Mouse (Mus musculus): ENCODE data around the gene Tmem258. TPM values are rescaled to one million over a fixed set of nuclear protein-coding genes. Genes with fewer than 3 reads are reported as not detected.

Gene Tmem258
- polyA plus RNA-seq, 1 experiment from 2014 or later = 323 TPM

DNA sequence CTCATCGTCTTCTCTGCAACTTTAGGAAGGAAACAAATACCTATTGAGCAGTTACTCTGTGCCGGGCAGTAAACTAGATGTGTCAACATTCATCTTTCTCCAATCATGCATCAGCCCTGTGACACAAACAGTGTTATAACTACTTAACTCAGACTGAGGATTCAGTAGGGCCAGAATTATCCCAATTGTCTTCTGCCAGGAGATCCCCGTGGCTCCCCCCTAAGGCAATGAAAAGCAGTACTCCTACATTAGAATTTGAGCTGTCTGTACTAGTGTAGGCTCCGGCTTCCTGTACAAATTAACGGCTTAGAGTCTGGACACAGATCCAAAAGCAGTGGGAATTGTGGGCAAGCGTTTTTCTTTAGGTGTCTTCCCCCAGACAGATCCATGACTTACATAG, 1.2 kb downstream of the Tmem258 start:
- ATAC-seq (replicated peaks; ENCODE audit: extremely low read depth, insufficient read depth, low FRiP score) = no peak

DNA sequence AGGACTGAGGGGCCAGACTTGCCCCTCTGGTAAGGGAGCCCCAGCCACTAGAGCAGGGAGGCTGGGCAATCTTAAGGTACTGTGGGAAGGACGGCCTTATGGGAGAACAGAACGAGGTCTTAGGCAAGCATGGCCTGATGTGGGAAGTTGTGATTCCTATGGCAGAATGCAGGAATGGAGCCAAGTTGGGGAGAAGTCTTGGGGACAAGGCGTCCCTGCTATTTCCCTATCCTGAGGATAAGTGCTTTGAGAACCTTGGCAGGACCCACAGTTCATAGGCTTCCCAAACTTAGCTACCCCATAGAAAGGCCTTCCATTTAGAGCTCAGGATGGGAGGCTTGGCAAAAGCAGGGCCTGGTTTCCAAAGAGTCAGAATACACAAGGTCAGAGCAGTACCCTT, 5.0 kb downstream of the Tmem258 start:
- no peak overlapping the region for H3K9ac ChIP-seq (ENCODE audit: low read length)
- no peak for ATAC-seq (replicated peaks; ENCODE audit: extremely low read depth, insufficient read depth, low FRiP score)
- H3K4me1 ChIP-seq (ENCODE audit: control insufficient read depth, insufficient read depth, low read length) = peaks cover 6% of the 10 kb centered on the region
- no peak overlapping the region for H3K4me2 ChIP-seq (ENCODE audit: low read depth, low read length)
- H3K4me3 ChIP-seq (ENCODE audit: low read length) = no peak overlapping the region
- 69% methylated on average over 3 of the region's 3 CpGs for WGBS
- no peaks in the 10 kb centered on the region for H3K27me3 ChIP-seq (ENCODE audit: control insufficient read depth, insufficient read depth, low read length)
- H3K27ac ChIP-seq (ENCODE audit: low read length) = no peak overlapping the region
- H3K36me3 ChIP-seq (ENCODE audit: control insufficient read depth, insufficient read depth) = peaks cover 14% of the 10 kb centered on the region
- H3K9me3 ChIP-seq (replicated peaks; ENCODE audit: control insufficient read depth, low read length) = no peaks in the 10 kb centered on the region

More for the DNA sequence above, 1.2 kb downstream of the Tmem258 start:
- H3K4me2 ChIP-seq (ENCODE audit: low read depth, low read length) = peak overlapping the region; percentile 73
- peaks cover 15% of the 10 kb centered on the region for H3K4me1 ChIP-seq (ENCODE audit: control insufficient read depth, insufficient read depth, low read length)
- H3K36me3 ChIP-seq (ENCODE audit: control insufficient read depth, insufficient read depth) = peaks cover 19% of the 10 kb centered on the region
- H3K27me3 ChIP-seq (ENCODE audit: control insufficient read depth, insufficient read depth, low read length) = no peaks in the 10 kb centered on the region
- H3K9me3 ChIP-seq (replicated peaks; ENCODE audit: control insufficient read depth, low read length) = no peaks in the 10 kb centered on the region
- H3K9ac ChIP-seq (ENCODE audit: low read length) = no peak overlapping the region; the same call in 1 of the 2 replicates
- H3K4me3 ChIP-seq (ENCODE audit: low read length) = peak overlapping the region; percentile 69
- no peak overlapping the region for H3K27ac ChIP-seq (ENCODE audit: low read length)
- WGBS = 65% methylated on average over 6 of the region's 6 CpGs

DNA sequence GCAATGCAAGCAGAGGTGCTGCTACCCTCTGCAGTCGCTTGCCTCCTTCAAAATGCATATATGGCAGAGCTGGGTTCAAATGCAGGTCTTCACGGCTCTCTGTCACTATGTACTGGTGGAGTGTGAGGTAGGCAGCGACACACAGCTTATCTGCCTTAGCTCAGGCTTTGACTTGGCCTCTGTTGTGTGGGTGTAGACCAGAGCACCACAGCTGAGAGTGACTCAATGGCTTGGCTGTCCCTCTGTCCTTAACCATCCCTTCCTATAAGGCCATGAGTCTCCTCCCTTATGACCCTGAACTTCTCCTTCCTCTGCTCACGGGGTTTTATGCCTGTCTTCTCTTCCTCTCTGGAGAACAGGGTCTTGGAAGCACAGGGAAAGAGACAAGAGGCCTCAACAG, 7.1 kb downstream of the Tmem258 start:
- Histone ChIP-seq H3K4me2 (ENCODE audit: low read depth, low read length) (no peak overlapping the region), H3K27ac (ENCODE audit: low read length) (no peak overlapping the region), H3K9me3 (replicated peaks; ENCODE audit: control insufficient read depth, low read length) (no peaks in the 10 kb centered on the region), H3K4me3 (ENCODE audit: low read length) (no peak overlapping the region), H3K27me3 (ENCODE audit: control insufficient read depth, insufficient read depth, low read length) (no peaks in the 10 kb centered on the region), H3K36me3 (ENCODE audit: control insufficient read depth, insufficient read depth) (peaks cover 14% of the 10 kb centered on the region), H3K9ac (ENCODE audit: low read length) (no peak overlapping the region), H3K4me1 (ENCODE audit: control insufficient read depth, insufficient read depth, low read length) (no peaks in the 10 kb centered on the region)
- ATAC-seq (replicated peaks; ENCODE audit: extremely low read depth, insufficient read depth, low FRiP score) = no peak
- 77% methylated on average over 4 of the region's 4 CpGs for WGBS

DNA sequence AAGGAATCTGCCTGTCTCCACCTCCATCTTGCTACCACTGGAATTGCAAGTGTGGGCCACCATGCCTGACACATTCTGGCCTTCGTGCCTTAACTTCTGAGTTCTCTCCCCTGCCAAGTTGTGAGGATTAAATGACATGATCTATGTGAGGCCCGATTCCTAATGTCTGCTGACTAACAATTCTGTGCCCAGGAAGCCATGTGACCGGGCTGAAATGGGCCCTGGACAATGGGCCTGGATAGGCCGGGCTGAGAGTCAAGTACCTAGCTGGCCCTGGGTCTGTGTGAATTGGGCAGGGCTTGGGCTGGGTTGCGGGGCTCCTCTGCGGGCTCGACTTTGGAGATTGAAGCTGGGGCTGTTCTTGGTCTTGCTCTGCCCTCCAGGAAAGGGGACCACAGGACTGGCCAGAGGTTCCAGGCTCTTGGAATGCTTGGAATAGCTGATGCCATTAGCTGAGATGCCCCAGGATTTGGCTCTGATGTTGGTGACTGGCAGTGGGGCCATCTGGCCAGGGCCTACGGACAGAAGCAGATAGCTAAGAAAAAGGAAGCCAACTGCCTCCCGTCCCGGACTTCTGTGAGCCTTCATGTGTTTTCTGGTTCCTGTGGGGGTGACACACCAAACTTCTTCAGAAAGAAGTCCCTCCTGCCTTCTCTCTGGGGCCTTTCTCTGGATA, 10.1 kb downstream of the Tmem258 start:
- no peak overlapping the region for H3K9ac ChIP-seq (ENCODE audit: low read length)
- WGBS = 84% methylated on average over 10 of the region's 10 CpGs
- H3K4me2 ChIP-seq (ENCODE audit: low read depth, low read length) = no peak overlapping the region
- no peak overlapping the region for H3K4me3 ChIP-seq (ENCODE audit: low read length)
- no peak for ATAC-seq (replicated peaks; ENCODE audit: extremely low read depth, insufficient read depth, low FRiP score)
- H3K9me3 ChIP-seq (replicated peaks; ENCODE audit: control insufficient read depth, low read length) = no peaks in the 10 kb centered on the region
- H3K27ac ChIP-seq (ENCODE audit: low read length) = no peak overlapping the region
- H3K27me3 ChIP-seq (ENCODE audit: control insufficient read depth, insufficient read depth, low read length) = no peaks in the 10 kb centered on the region
- no peaks in the 10 kb centered on the region for H3K4me1 ChIP-seq (ENCODE audit: control insufficient read depth, insufficient read depth, low read length)
- peaks cover 12% of the 10 kb centered on the region for H3K36me3 ChIP-seq (ENCODE audit: control insufficient read depth, insufficient read depth)

DNA sequence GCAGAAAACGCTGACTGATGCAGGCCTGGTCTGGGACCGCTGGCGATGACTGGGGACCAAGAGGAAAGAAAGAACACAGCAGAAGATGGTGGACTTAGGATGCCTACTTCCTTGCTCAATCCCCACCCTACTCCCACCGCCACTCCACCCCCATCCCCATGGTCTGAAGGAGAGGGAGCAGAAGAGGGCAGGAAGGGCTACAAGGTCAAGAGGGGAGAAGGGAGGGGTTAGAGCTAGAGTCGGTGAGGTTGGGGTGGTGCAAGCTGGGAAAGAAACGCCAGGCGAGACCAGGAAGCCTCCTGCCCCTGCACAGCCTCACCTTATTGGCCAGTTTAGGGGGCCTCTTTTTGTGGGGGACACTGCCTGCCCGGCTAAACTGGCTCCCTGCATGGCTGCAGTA, 12.3 kb downstream of the Tmem258 start:
- Histone ChIP-seq H3K36me3 (ENCODE audit: control insufficient read depth, insufficient read depth) (peaks cover 5% of the 10 kb centered on the region; the same call in 1 of the 2 replicates), H3K9me3 (replicated peaks; ENCODE audit: control insufficient read depth, low read length) (no peaks in the 10 kb centered on the region), H3K4me2 (ENCODE audit: low read depth, low read length) (no peak overlapping the region), H3K4me1 (ENCODE audit: control insufficient read depth, insufficient read depth, low read length) (no peaks in the 10 kb centered on the region), H3K27me3 (ENCODE audit: control insufficient read depth, insufficient read depth, low read length) (no peaks in the 10 kb centered on the region), H3K9ac (ENCODE audit: low read length) (no peak overlapping the region), H3K27ac (ENCODE audit: low read length) (no peak overlapping the region), H3K4me3 (ENCODE audit: low read length) (no peak overlapping the region)
- ATAC-seq (replicated peaks; ENCODE audit: extremely low read depth, insufficient read depth, low FRiP score) = no peak
- WGBS = 70% methylated on average over 8 of the region's 8 CpGs

DNA sequence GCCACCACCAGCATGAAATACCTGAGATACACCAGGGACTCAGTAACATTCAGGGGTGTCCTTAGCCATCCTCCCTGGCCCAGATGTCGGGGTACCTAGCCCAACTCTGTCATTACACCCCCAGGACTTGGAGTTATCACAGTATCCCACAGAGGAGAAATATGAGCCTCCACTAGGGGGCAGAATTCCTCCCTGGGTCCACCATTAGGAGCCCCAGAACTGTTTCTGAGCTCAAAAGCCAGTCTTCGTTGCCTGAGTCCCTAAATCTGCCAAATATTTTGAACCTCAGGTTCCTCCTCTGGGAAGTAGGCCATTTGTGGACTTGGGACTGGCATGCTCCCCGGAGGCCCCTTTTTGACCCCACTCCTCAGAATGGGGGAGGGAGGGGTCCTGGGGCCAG, 15.3 kb downstream of the Tmem258 start:
- Histone ChIP-seq H3K4me3 (ENCODE audit: low read length) (no peak overlapping the region), H3K27ac (ENCODE audit: low read length) (no peak overlapping the region), H3K27me3 (ENCODE audit: control insufficient read depth, insufficient read depth, low read length) (no peaks in the 10 kb centered on the region), H3K9ac (ENCODE audit: low read length) (no peak overlapping the region), H3K36me3 (ENCODE audit: control insufficient read depth, insufficient read depth) (no peaks in the 10 kb centered on the region), H3K9me3 (replicated peaks; ENCODE audit: control insufficient read depth, low read length) (no peaks in the 10 kb centered on the region), H3K4me1 (ENCODE audit: control insufficient read depth, insufficient read depth, low read length) (no peaks in the 10 kb centered on the region), H3K4me2 (ENCODE audit: low read depth, low read length) (no peak overlapping the region)
- no peak for ATAC-seq (replicated peaks; ENCODE audit: extremely low read depth, insufficient read depth, low FRiP score)
- WGBS = 50% methylated on average over 3 of the region's 3 CpGs

DNA sequence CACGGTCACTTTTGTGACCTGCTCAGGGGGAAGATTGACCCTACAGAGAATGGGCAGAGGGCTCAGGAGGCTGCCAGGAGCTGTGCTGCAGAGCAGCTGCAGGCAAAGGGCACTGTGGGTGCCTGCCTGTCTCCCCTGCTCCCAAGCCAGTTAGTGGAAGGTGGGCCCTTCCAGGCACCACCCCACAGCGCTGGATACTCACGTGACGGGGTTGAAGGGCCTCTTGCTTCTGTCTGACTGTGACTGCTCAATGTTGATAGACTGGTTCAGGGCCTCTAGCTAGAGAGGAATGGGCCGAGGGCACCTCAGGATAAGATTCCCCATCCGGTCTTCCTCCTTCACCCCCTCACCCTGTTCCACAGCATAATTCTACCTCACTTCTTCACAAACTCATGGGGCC, 15.8 kb downstream of the Tmem258 start:
- H3K4me1 ChIP-seq (ENCODE audit: control insufficient read depth, insufficient read depth, low read length) = no peaks in the 10 kb centered on the region
- no peaks in the 10 kb centered on the region for H3K27me3 ChIP-seq (ENCODE audit: control insufficient read depth, insufficient read depth, low read length)
- H3K4me3 ChIP-seq (ENCODE audit: low read length) = no peak overlapping the region
- no peak overlapping the region for H3K27ac ChIP-seq (ENCODE audit: low read length)
- H3K9me3 ChIP-seq (replicated peaks; ENCODE audit: control insufficient read depth, low read length) = no peaks in the 10 kb centered on the region
- 43% methylated on average over 6 of the region's 6 CpGs for WGBS
- no peak overlapping the region for H3K9ac ChIP-seq (ENCODE audit: low read length)
- no peak for ATAC-seq (replicated peaks; ENCODE audit: extremely low read depth, insufficient read depth, low FRiP score)
- H3K4me2 ChIP-seq (ENCODE audit: low read depth, low read length) = no peak overlapping the region
- H3K36me3 ChIP-seq (ENCODE audit: control insufficient read depth, insufficient read depth) = no peaks in the 10 kb centered on the region

DNA sequence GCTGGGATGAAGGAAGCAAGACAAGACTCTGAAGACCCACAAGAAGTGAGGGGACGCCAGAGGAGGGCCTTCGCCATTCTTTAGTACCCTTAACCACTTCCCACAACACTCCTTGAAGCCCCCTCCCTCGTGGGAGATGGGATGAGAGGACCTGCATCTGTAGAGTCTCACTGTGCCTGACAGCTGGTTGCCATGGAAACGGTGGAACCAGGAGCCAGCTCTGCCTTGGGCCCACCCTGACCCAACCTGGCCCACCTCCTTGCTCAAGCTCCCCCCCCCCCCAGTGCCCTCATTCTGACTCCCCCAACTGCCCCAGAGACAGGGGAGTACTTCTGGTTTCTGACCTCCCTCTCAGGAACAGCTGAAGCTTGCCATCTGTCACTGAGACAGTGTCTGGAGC, 17.8 kb downstream of the Tmem258 start:
- no peak overlapping the region for H3K4me3 ChIP-seq (ENCODE audit: low read length)
- no peak overlapping the region for H3K9ac ChIP-seq (ENCODE audit: low read length)
- H3K4me1 ChIP-seq (ENCODE audit: control insufficient read depth, insufficient read depth, low read length) = peaks cover 10% of the 10 kb centered on the region
- H3K27ac ChIP-seq (ENCODE audit: low read length) = no peak overlapping the region
- H3K4me2 ChIP-seq (ENCODE audit: low read depth, low read length) = no peak overlapping the region
- H3K27me3 ChIP-seq (ENCODE audit: control insufficient read depth, insufficient read depth, low read length) = no peaks in the 10 kb centered on the region
- ATAC-seq (replicated peaks; ENCODE audit: extremely low read depth, insufficient read depth, low FRiP score) = no peak
- 29% methylated on average over 4 of the region's 4 CpGs for WGBS
- H3K36me3 ChIP-seq (ENCODE audit: control insufficient read depth, insufficient read depth) = no peaks in the 10 kb centered on the region
- H3K9me3 ChIP-seq (replicated peaks; ENCODE audit: control insufficient read depth, low read length) = no peaks in the 10 kb centered on the region

DNA sequence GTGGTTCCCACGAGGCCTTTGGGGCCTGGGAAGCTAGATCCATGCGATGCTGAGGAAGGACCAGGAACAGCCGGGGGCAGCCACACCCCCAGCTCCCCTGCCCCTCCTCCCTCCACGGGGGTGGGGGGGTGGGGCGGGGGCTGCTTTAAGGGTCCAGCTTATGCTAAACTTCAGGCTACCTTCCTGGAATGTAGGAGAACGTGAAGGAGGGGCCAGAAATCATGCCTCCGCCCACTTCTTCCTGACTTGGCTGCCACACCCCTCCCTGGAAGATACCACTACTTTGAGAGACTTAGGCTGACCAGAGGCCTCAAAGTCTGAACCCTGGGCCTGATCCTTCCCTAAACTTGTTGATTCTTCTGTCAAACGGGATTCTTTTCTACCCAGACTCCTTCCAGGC, 18.8 kb downstream of the Tmem258 start:
- WGBS = 38% methylated on average over 8 of the region's 8 CpGs
- no peaks in the 10 kb centered on the region for H3K9me3 ChIP-seq (replicated peaks; ENCODE audit: control insufficient read depth, low read length)
- no peak overlapping the region for H3K4me3 ChIP-seq (ENCODE audit: low read length)
- ATAC-seq (replicated peaks; ENCODE audit: extremely low read depth, insufficient read depth, low FRiP score) = no peak
- H3K36me3 ChIP-seq (ENCODE audit: control insufficient read depth, insufficient read depth) = no peaks in the 10 kb centered on the region
- no peak overlapping the region for H3K27ac ChIP-seq (ENCODE audit: low read length)
- H3K9ac ChIP-seq (ENCODE audit: low read length) = no peak overlapping the region
- H3K27me3 ChIP-seq (ENCODE audit: control insufficient read depth, insufficient read depth, low read length) = no peaks in the 10 kb centered on the region
- no peak overlapping the region for H3K4me2 ChIP-seq (ENCODE audit: low read depth, low read length)
- peaks cover 10% of the 10 kb centered on the region for H3K4me1 ChIP-seq (ENCODE audit: control insufficient read depth, insufficient read depth, low read length)
